Mouse (Mus musculus) kidney, adult 2 months (tissue): Measurements from ENCODE around the gene Vma21. TPM values are rescaled to one million over a fixed set of nuclear protein-coding genes. Genes with fewer than 3 reads are reported as not detected.

Experiments used
- DNase-seq: peaks from one replicate; pipeline ENCODE4 v3.0.0; 2021
- H3K27ac ChIP-seq: fragments of 200-500 bp; 2 replicates; pipeline ENCODE4 v1.5.1; 2012; ENCODE audit warnings: low read depth, low read length, control low read depth, inconsistent platforms; ENCODE audit not compliant: insufficient read depth
- H3K27me3 ChIP-seq: fragments of 200-500 bp; replicated peaks from 2 replicates; pipeline ENCODE4 v1.6.1; 2012; ENCODE audit warnings: mild to moderate bottlenecking, moderate library complexity, low read length, inconsistent platforms; ENCODE audit not compliant: control insufficient read depth, insufficient read depth
- H3K36me3 ChIP-seq: fragments of 200-500 bp; 2 replicates; pipeline ENCODE4 v1.6.1; 2012; ENCODE audit warnings: mild to moderate bottlenecking, moderate library complexity, low read length, inconsistent platforms; ENCODE audit not compliant: control insufficient read depth, insufficient read depth
- H3K4me1 ChIP-seq: fragments of 200-500 bp; 2 replicates; pipeline ENCODE4 v1.6.1; 2011; ENCODE audit warnings: low read length; ENCODE audit not compliant: control insufficient read depth, insufficient read depth
- H3K4me3 ChIP-seq: fragments of 200-500 bp; 2 replicates; pipeline ENCODE4 v1.5.1; 2011; ENCODE audit warnings: mild to moderate bottlenecking, low read depth, low read length, control low read depth; ENCODE audit not compliant: insufficient read depth
- CTCF ChIP-seq: fragments of 200-500 bp; conservative IDR thresholded peaks from 2 replicates; pipeline ENCODE4 v1.5.1; 2011; ENCODE audit warnings: low read depth, mild to moderate bottlenecking, control low read depth, low read length, moderate library complexity, mixed read lengths; ENCODE audit not compliant: insufficient read depth, insufficient read length
- POLR2A ChIP-seq: fragments of 200-500 bp; IDR thresholded peaks from one replicate; pipeline ENCODE4 v1.6.1; 2011; ENCODE audit warnings: low read depth, low read length, control low read depth
- WGBS: fragments of 180-500 bp; shearing (Covaris S2); methylation state at CpG from one replicate; pipeline ENCODE4 v1.1.7; 2018; 5-methylcytosine and 5-hydroxymethylcytosine counted together
- polyA plus RNA-seq: library from polyadenylated mRNA; depleted of rRNA; stranded (reverse); fragments of >200 nt; gene quantifications from 2 replicates; pipeline ENCODE4 v1.2.3, GENCODE M21; 2012; rRNA removed

Gene Vma21
- polyA plus RNA-seq, 1 experiment: 6.3 TPM

DNA sequence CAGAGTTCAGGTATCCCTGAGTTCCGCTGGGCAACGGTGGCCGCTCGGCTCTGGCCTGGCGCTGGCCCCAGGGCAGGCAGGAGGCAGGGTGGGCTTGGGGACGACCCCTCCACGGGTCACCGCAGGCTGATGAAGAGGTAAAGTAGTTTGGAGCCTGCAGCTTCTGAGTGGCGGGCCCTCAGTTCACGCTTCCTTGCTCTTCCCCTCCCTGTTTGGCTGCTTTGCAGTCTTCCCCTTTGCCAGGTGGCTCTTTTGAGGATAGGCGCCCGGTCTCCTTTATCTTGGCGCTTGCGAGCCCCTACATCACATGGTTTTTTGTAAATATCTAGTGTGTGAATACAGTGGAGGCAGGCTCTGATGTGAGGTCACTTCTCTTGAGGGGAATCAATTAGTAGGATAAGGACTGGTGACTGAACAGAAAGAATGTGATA is 1.2 kb downstream of the Vma21 start:
- TF ChIP-seq POLR2A (no peak), CTCF (no peak)
- Histone ChIP-seq H3K27ac (peak overlapping the region; percentile 60; the same call in 1 of the 2 replicates), H3K4me3 (peak overlapping the region; percentile 96), H3K27me3 (no peaks in the 10 kb centered on the region), H3K36me3 (no peaks in the 10 kb centered on the region), H3K4me1 (no peaks in the 10 kb centered on the region)
- WGBS: 0% methylated on average over 14 of the region's 14 CpGs
- DNase-seq: no peak

DNA sequence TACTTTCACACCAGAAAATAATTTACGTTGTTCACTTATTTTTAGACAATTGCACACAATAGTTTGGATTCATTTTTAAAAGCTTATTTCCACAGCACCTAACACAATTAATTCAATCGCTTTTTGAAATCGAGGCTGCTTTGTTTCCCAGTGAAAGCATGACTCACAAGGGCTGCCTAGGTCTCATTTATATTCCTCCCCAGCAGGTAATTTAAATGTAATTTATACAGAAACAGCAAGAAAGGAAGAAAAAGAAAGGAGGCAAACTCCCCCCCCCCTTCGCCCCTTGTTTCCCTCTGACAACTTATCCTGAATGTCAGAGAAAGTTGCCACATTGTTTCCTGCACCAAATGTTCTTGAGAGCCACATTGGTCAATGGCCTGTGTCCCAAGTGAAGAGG is 23.2 kb downstream of the Vma21 start:
- Histone ChIP-seq H3K4me3 (no peak overlapping the region), H3K27me3 (no peaks in the 10 kb centered on the region), H3K4me1 (no peaks in the 10 kb centered on the region), H3K27ac (no peak overlapping the region), H3K36me3 (no peaks in the 10 kb centered on the region)
- no peak for TF ChIP-seq POLR2A
- no peak for TF ChIP-seq CTCF
- no peak for DNase-seq
- WGBS: 81% methylated on average over 4 of the region's 4 CpGs

DNA sequence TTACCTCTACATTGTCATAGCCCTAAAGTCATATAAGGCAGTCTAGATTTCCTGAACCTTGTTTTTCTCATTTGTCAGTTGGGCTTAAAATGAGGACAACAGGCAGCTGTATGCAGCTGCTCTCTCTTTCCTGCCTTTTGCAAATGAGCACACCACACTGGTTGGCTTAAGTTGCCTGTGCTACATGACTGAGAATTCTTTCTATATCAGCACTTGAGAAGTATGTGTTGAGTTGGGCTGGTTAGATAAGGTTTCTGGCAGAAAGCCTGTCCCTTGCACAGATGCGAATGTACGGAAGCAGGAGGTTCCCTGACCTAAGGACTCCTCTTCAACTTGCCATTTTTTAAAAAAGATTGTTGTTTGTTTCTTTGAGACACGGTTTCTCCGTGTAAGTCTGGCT is 31.0 kb downstream of the Vma21 start:
- TF ChIP-seq POLR2A (no peak), CTCF (no peak)
- 83% methylated on average over 4 of the region's 4 CpGs for WGBS
- no peak for DNase-seq

DNA sequence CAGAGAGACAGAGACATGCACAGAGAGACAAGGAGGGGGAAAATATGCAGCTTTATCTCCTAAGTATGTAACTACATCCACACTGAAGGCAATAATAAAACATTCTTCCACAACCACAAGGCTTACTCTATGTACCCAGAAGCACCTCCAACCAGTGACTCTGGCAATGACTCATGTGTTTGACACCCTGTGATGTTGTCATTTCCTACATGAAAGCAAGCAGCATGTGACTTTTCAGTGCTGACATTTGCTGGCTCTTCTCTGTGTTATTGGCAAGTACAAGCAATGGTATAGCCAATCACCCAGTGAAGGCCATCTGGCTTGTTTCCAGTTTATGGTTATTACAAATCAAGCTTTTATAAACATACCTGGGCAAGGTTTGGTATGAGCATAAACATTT is 38.1 kb downstream of the Vma21 start:
- Histone ChIP-seq H3K4me1 (no peaks in the 10 kb centered on the region), H3K4me3 (no peak overlapping the region), H3K27ac (no peak overlapping the region), H3K27me3 (no peaks in the 10 kb centered on the region), H3K36me3 (no peaks in the 10 kb centered on the region)
- no peak for TF ChIP-seq POLR2A
- no peak for TF ChIP-seq CTCF
- no peak for DNase-seq

More for the DNA sequence above, 31.0 kb downstream of the Vma21 start:
- H3K4me3 ChIP-seq: no peak overlapping the region
- H3K36me3 ChIP-seq: no peaks in the 10 kb centered on the region
- H3K27me3 ChIP-seq: no peaks in the 10 kb centered on the region
- no peak overlapping the region for H3K27ac ChIP-seq
- H3K4me1 ChIP-seq: no peaks in the 10 kb centered on the region

Other genes starting within 250 kb of the Vma21 start
- gene Gpr50, start 152.3 kb upstream of the Vma21 start, polyA plus RNA-seq: not detected in 2 replicates
- gene Gm1141, start 105.1 kb downstream of the Vma21 start, polyA plus RNA-seq: 0.08 and 0.18 TPM in 2 replicates
- 1.1 and 1.2 TPM in 2 replicates for gene Prrg3, start 146.7 kb downstream of the Vma21 start, polyA plus RNA-seq
- gene Fate1, start 157.1 kb downstream of the Vma21 start, polyA plus RNA-seq: not detected in 2 replicates
- gene Cnga2, start 175.9 kb downstream of the Vma21 start, polyA plus RNA-seq: not detected in 2 replicates